Mouse (Mus musculus) embryonic facial prominence, embryonic 13.5 days (tissue): ENCODE measurements around the gene Gpr45. TPM values are rescaled to one million over a fixed set of nuclear protein-coding genes. Genes with fewer than 3 reads are reported as not detected.
"Not testable (repeated sequence)": the region's sequence is repeated elsewhere in the genome, so short reads cannot be mapped to it uniquely, and the experiment has no call there.

Experiments
- ATAC-seq: fragments of 200-750 bp; cut with Nextera tagmentation; 2 replicates; pipeline ENCODE4 v1.8.0; 2017; ENCODE audit warnings: low read depth; ENCODE audit not compliant: insufficient number of reproducible peaks, insufficient read depth, low FRiP score, low TSS enrichment
- H3K27ac ChIP-seq: fragments of 300-500 bp; sonication (generic); 2 replicates; pipeline ENCODE4 v1.5.1; 2015; ENCODE audit warnings: moderate library complexity, mild to moderate bottlenecking, inconsistent platforms
- H3K27me3 ChIP-seq: fragments of 300-500 bp; sonication (generic); 2 replicates; pipeline ENCODE4 v1.6.1; 2015; ENCODE audit warnings: mild to moderate bottlenecking, inconsistent platforms
- H3K36me3 ChIP-seq: fragments of 300-500 bp; sonication (generic); 2 replicates; pipeline ENCODE4 v1.6.1; 2015; ENCODE audit warnings: mild to moderate bottlenecking, inconsistent platforms
- H3K4me1 ChIP-seq: fragments of 300-500 bp; sonication (generic); 2 replicates; pipeline ENCODE4 v1.6.1; 2015; ENCODE audit warnings: inconsistent platforms
- H3K4me2 ChIP-seq: fragments of 300-500 bp; sonication (generic); 2 replicates; pipeline ENCODE4 v1.6.1; 2015; ENCODE audit warnings: moderate library complexity, mild to moderate bottlenecking, inconsistent platforms
- H3K4me3 ChIP-seq: fragments of 300-500 bp; sonication (generic); 2 replicates; pipeline ENCODE4 v1.5.1; 2015; ENCODE audit warnings: mild to moderate bottlenecking, inconsistent platforms
- H3K9ac ChIP-seq: fragments of 300-500 bp; sonication (generic); 2 replicates; pipeline ENCODE4 v1.6.1; 2015; ENCODE audit warnings: mild to moderate bottlenecking, inconsistent platforms
- H3K9me3 ChIP-seq: fragments of 300-500 bp; sonication (generic); 2 replicates; pipeline ENCODE4 v1.6.1; 2016; ENCODE audit warnings: inconsistent platforms
- WGBS: fragments of 180-500 bp; shearing (Covaris S2); methylation state at CpG from one replicate; pipeline ENCODE4 v1.1.7; 2015; ENCODE audit warnings: mixed read lengths; 5-methylcytosine and 5-hydroxymethylcytosine counted together
- polyA plus RNA-seq: library from polyadenylated mRNA; unstranded; fragments of >200 nt; fragmentation: Nextera tagmentation; extraction: Ambion mirVana; gene quantifications from 2 replicates; pipeline ENCODE4 v1.2.1, GENCODE M21; 2015

The Gpr45 gene
- polyA plus RNA-seq, 1 experiment from 2014 or later, result 16.3 TPM

GRCm38 (mm10) chr1:42983082-42983771 lies 30.6 kb downstream of the Gpr45 start:
- no peak overlapping the region for H3K27ac ChIP-seq
- H3K9ac ChIP-seq, result no peak overlapping the region
- H3K4me2 ChIP-seq, result no peak overlapping the region
- H3K4me1 ChIP-seq, result no peaks in the 10 kb centered on the region
- H3K36me3 ChIP-seq, result no peaks in the 10 kb centered on the region
- 79% methylated on average over 8 of the region's 8 CpGs for WGBS
- no peak overlapping the region for H3K4me3 ChIP-seq
- no peaks in the 10 kb centered on the region for H3K27me3 ChIP-seq
- H3K9me3 ChIP-seq, result no peaks in the 10 kb centered on the region
- no peak for ATAC-seq

GRCm38 (mm10) chr1:42984119-42984518 lies 31.4 kb downstream of the Gpr45 start:
- Histone ChIP-seq H3K27ac (no peak overlapping the region), H3K4me3 (no peak overlapping the region), H3K4me2 (no peak overlapping the region), H3K9me3 (no peaks in the 10 kb centered on the region), H3K9ac (no peak overlapping the region), H3K36me3 (no peaks in the 10 kb centered on the region), H3K27me3 (no peaks in the 10 kb centered on the region), H3K4me1 (no peaks in the 10 kb centered on the region)
- 76% methylated on average over 3 of the region's 3 CpGs for WGBS
- ATAC-seq, result no peak

- no peak overlapping the region for H3K4me2 ChIP-seq
- no peak overlapping the region for H3K27ac ChIP-seq
- H3K27me3 ChIP-seq, result no peaks in the 10 kb centered on the region
- H3K4me1 ChIP-seq, result no peaks in the 10 kb centered on the region
- 86% methylated on average over 2 of the region's 2 CpGs for WGBS
- no peaks in the 10 kb centered on the region for H3K9me3 ChIP-seq
- no peaks in the 10 kb centered on the region for H3K36me3 ChIP-seq
- no peak overlapping the region for H3K4me3 ChIP-seq
- no peak for ATAC-seq
- no peak overlapping the region for H3K9ac ChIP-seq
Observed at GRCm38 (mm10) chr1:42988996-42989395, 36.3 kb downstream of the Gpr45 start.

GRCm38 (mm10) chr1:43006051-43006514 lies 53.4 kb downstream of the Gpr45 start:
- H3K27me3 ChIP-seq, result no peaks in the 10 kb centered on the region
- H3K4me2 ChIP-seq, result peak overlapping the region; percentile 33
- no peak for ATAC-seq
- no peaks in the 10 kb centered on the region for H3K9me3 ChIP-seq
- no peaks in the 10 kb centered on the region for H3K36me3 ChIP-seq
- peaks cover 15% of the 10 kb centered on the region for H3K4me1 ChIP-seq
- no peak overlapping the region for H3K27ac ChIP-seq
- 36% methylated on average over 13 of the region's 13 CpGs for WGBS
- H3K9ac ChIP-seq, result no peak overlapping the region
- H3K4me3 ChIP-seq, result no peak overlapping the region

GRCm38 (mm10) chr1:43006524-43006923 lies 53.9 kb downstream of the Gpr45 start:
- Histone ChIP-seq H3K9ac (no peak overlapping the region), H3K9me3 (no peaks in the 10 kb centered on the region), H3K4me1 (peaks cover 15% of the 10 kb centered on the region), H3K36me3 (no peaks in the 10 kb centered on the region), H3K4me2 (no peak overlapping the region; the same call in 1 of the 2 replicates), H3K27ac (no peak overlapping the region), H3K4me3 (no peak overlapping the region), H3K27me3 (no peaks in the 10 kb centered on the region)
- ATAC-seq, result no peak
- WGBS, result 78% methylated on average over 4 of the region's 4 CpGs

GRCm38 (mm10) chr1:43010461-43010860 lies 57.8 kb downstream of the Gpr45 start:
- Histone ChIP-seq H3K4me1 (peaks cover 15% of the 10 kb centered on the region), H3K9ac (no peak overlapping the region), H3K27me3 (no peaks in the 10 kb centered on the region), H3K27ac (peak overlapping the region; percentile 51), H3K4me2 (no peak overlapping the region), H3K36me3 (no peaks in the 10 kb centered on the region), H3K4me3 (no peak overlapping the region), H3K9me3 (no peaks in the 10 kb centered on the region)
- ATAC-seq, result no peak
- WGBS, result 26% methylated on average over 4 of the region's 4 CpGs

GRCm38 (mm10) chr1:43015153-43015685 lies 62.5 kb downstream of the Gpr45 start:
- not testable (repeated sequence) for H3K36me3 ChIP-seq, H3K27me3 ChIP-seq, H3K4me3 ChIP-seq, H3K9me3 ChIP-seq, H3K4me2 ChIP-seq, H3K9ac ChIP-seq, ATAC-seq, H3K27ac ChIP-seq
- peaks cover 10% of the 10 kb centered on the region for H3K4me1 ChIP-seq
- WGBS, result 90% methylated on average over 7 of the region's 7 CpGs

GRCm38 (mm10) chr1:43036014-43036413 lies 83.3 kb downstream of the Gpr45 start:
- ATAC-seq, result no peak
- no peak overlapping the region for H3K4me2 ChIP-seq
- 83% methylated on average over 7 of the region's 7 CpGs for WGBS
- H3K4me1 ChIP-seq, result no peaks in the 10 kb centered on the region
- no peaks in the 10 kb centered on the region for H3K36me3 ChIP-seq
- H3K9me3 ChIP-seq, result no peaks in the 10 kb centered on the region
- no peak overlapping the region for H3K27ac ChIP-seq
- no peak overlapping the region for H3K4me3 ChIP-seq
- no peaks in the 10 kb centered on the region for H3K27me3 ChIP-seq
- no peak overlapping the region for H3K9ac ChIP-seq

- Histone ChIP-seq H3K4me2 (no peak overlapping the region), H3K9me3 (no peaks in the 10 kb centered on the region), H3K36me3 (no peaks in the 10 kb centered on the region), H3K9ac (no peak overlapping the region), H3K4me3 (no peak overlapping the region), H3K27ac (no peak overlapping the region), H3K4me1 (no peaks in the 10 kb centered on the region), H3K27me3 (no peaks in the 10 kb centered on the region)
- WGBS, result 42% methylated on average over 6 of the region's 6 CpGs
- ATAC-seq, result no peak
Observed at GRCm38 (mm10) chr1:43042271-43042670, 89.6 kb downstream of the Gpr45 start.

- H3K36me3 ChIP-seq, result peaks cover 20% of the 10 kb centered on the region
- H3K9me3 ChIP-seq, result no peaks in the 10 kb centered on the region
- no peak overlapping the region for H3K4me3 ChIP-seq
- no peak overlapping the region for H3K9ac ChIP-seq
- ATAC-seq, result no peak
- H3K4me1 ChIP-seq, result no peaks in the 10 kb centered on the region
- no peak overlapping the region for H3K27ac ChIP-seq
- H3K4me2 ChIP-seq, result no peak overlapping the region
- WGBS, result 58% methylated on average over 14 of the region's 14 CpGs
- no peaks in the 10 kb centered on the region for H3K27me3 ChIP-seq
Observed at GRCm38 (mm10) chr1:43045204-43045982, 92.7 kb downstream of the Gpr45 start.

- 70% methylated on average over 2 of the region's 2 CpGs for WGBS
- Histone ChIP-seq H3K27me3 (no peaks in the 10 kb centered on the region), H3K4me3 (no peak overlapping the region), H3K4me1 (no peaks in the 10 kb centered on the region), H3K36me3 (peaks cover 36% of the 10 kb centered on the region), H3K9me3 (no peaks in the 10 kb centered on the region), H3K27ac (no peak overlapping the region), H3K4me2 (no peak overlapping the region), H3K9ac (no peak overlapping the region)
- no peak for ATAC-seq
Observed at GRCm38 (mm10) chr1:43046990-43047389, 94.3 kb downstream of the Gpr45 start.

GRCm38 (mm10) chr1:43047811-43048210 lies 95.1 kb downstream of the Gpr45 start:
- ATAC-seq, result no peak
- Histone ChIP-seq H3K27me3 (no peaks in the 10 kb centered on the region), H3K4me3 (no peak overlapping the region), H3K4me2 (no peak overlapping the region), H3K9ac (no peak overlapping the region), H3K36me3 (peaks cover 42% of the 10 kb centered on the region), H3K4me1 (no peaks in the 10 kb centered on the region), H3K9me3 (no peaks in the 10 kb centered on the region), H3K27ac (no peak overlapping the region)
- 86% methylated on average over 10 of the region's 10 CpGs for WGBS
